Mouse (Mus musculus) myocyte (in vitro differentiated cells): ENCODE data around the gene Otud1. TPM values are rescaled to one million over a fixed set of nuclear protein-coding genes. Genes with fewer than 3 reads are reported as not detected.

Experiments used
- H3K27me3 ChIP-seq: one replicate; pipeline ENCODE4 v1.6.1; 2011; ENCODE audit not compliant: control insufficient read depth, insufficient read depth, insufficient read length
- H3K36me3 ChIP-seq: one replicate; pipeline ENCODE4 v1.6.1; 2011; ENCODE audit not compliant: control insufficient read depth, insufficient read depth
- H3K4me2 ChIP-seq: one replicate; pipeline ENCODE4 v1.6.1; 2011; ENCODE audit warnings: low read depth, control low read depth
- H3K4me3 ChIP-seq: one replicate; pipeline ENCODE4 v1.5.1; 2011; ENCODE audit warnings: mild to moderate bottlenecking, control low read depth, moderate library complexity
- H3K79me2 ChIP-seq: one replicate; pipeline ENCODE4 v1.6.1; 2011; ENCODE audit not compliant: control insufficient read depth, insufficient read depth
- H3ac ChIP-seq: one replicate; pipeline ENCODE4 v1.6.1; 2011; ENCODE audit not compliant: control insufficient read depth, insufficient read length
- CEBPB ChIP-seq: IDR thresholded peaks from 2 replicates; pipeline ENCODE4 v1.6.1; 2011; ENCODE audit warnings: mild to moderate bottlenecking, moderate library complexity; ENCODE audit not compliant: poor library complexity, insufficient read depth, severe bottlenecking
- E2F4 ChIP-seq: IDR thresholded peaks from one replicate; pipeline ENCODE4 v1.6.1; 2011; ENCODE audit warnings: mild to moderate bottlenecking, control low read depth, moderate library complexity; ENCODE audit not compliant: insufficient read depth
- MAX ChIP-seq: IDR thresholded peaks from one replicate; pipeline ENCODE4 v1.6.1; 2011; ENCODE audit warnings: low read depth, mild to moderate bottlenecking, control low read depth
- MYOD1 ChIP-seq, 3 experiments: IDR thresholded peaks; one replicate each; pipeline ENCODE4 v1.6.1; 2011; ENCODE audit warnings: control low read depth in 2 of 3, low read depth in 2 of 3, mild to moderate bottlenecking in 2 of 3, moderate library complexity in 1 of 3; ENCODE audit not compliant: insufficient read length in 2 of 3, control insufficient read depth in 1 of 3
- MYOG ChIP-seq, 3 experiments: IDR thresholded peaks; one replicate each; pipeline ENCODE4 v1.6.1; 2011; ENCODE audit warnings: control low read depth in 2 of 3, low read depth in 2 of 3, mild to moderate bottlenecking in 2 of 3; ENCODE audit not compliant: insufficient read length in 2 of 3, control insufficient read depth in 1 of 3, insufficient read depth in 1 of 3
- POLR2A ChIP-seq: IDR thresholded peaks from one replicate; pipeline ENCODE4 v1.6.1; 2011; ENCODE audit warnings: low read depth, mild to moderate bottlenecking, control low read depth, moderate library complexity; ENCODE audit not compliant: insufficient read length
- POLR2AphosphoS2 ChIP-seq: IDR thresholded peaks from one replicate; pipeline ENCODE4 v1.6.1; 2011; ENCODE audit warnings: low read depth, control low read depth; ENCODE audit not compliant: insufficient read length
- REST ChIP-seq: IDR thresholded peaks from one replicate; pipeline ENCODE4 v1.6.1; 2011; ENCODE audit warnings: mild to moderate bottlenecking, control low read depth, moderate library complexity; ENCODE audit not compliant: insufficient read depth, insufficient read length
- SRF ChIP-seq: IDR thresholded peaks from one replicate; pipeline ENCODE4 v1.6.1; 2011; ENCODE audit warnings: low read depth; ENCODE audit not compliant: control insufficient read depth, insufficient read length
- TCF12 ChIP-seq: IDR thresholded peaks from one replicate; pipeline ENCODE4 v1.6.1; 2011; ENCODE audit warnings: mild to moderate bottlenecking, control low read depth; ENCODE audit not compliant: poor library complexity, insufficient read depth, severe bottlenecking
- TCF3 ChIP-seq: IDR thresholded peaks from one replicate; pipeline ENCODE4 v1.6.1; 2011; ENCODE audit warnings: low read depth, control low read depth; ENCODE audit not compliant: insufficient read length
- USF1 ChIP-seq: IDR thresholded peaks from one replicate; pipeline ENCODE4 v1.6.1; 2011; ENCODE audit warnings: low read depth, mild to moderate bottlenecking, control low read depth, moderate library complexity
- polyA plus RNA-seq: library from polyadenylated mRNA; unstranded; fragments of >200 nt; fragmentation: generic; extraction: Trizol; gene quantifications from one replicate; pipeline ENCODE4 v1.2.1, GENCODE M21; 2012; ENCODE audit warnings: missing spikeins

Gene Otud1
- polyA plus RNA-seq, 1 experiment, result 3.5 TPM

DNA sequence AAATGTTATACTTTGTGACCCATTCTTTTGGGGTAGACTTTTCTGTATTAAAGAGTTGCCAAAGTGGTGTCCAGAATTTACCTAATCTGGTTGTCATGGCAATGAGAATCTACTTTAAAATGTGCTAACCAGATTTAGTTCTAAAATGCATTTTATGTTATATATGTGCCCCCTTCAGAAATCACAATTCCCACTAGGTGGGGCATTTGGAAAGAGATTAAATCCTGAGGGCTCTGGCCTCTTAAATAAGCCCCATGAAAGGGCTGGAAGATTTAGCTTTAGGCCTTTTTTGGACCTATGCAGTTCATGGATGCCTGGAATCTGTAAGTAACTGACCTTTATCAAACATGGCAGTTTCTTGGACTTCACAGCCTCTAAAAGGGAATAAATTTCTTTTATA is 3.3 kb downstream of the Otud1 start:
- Histone ChIP-seq H3K4me3 (no peak overlapping the region), H3ac (no peak overlapping the region), H3K79me2 (peaks cover 13% of the 10 kb centered on the region), H3K4me2 (peak overlapping the region; percentile 45), H3K36me3 (no peaks in the 10 kb centered on the region), H3K27me3 (no peaks in the 10 kb centered on the region)
- no peak for TF ChIP-seq REST
- TF ChIP-seq MYOD1 (IDR thresholded peaks at IDR 0.05; ENCODE audit: control insufficient read depth in 1 of 3, insufficient read length in 2 of 3, low read depth in 2 of 3), result no peak
- TF ChIP-seq MAX, result no peak
- no peak for TF ChIP-seq USF1
- TF ChIP-seq TCF12, result no peak
- TF ChIP-seq CEBPB, result no peak
- no peak for TF ChIP-seq E2F4

DNA sequence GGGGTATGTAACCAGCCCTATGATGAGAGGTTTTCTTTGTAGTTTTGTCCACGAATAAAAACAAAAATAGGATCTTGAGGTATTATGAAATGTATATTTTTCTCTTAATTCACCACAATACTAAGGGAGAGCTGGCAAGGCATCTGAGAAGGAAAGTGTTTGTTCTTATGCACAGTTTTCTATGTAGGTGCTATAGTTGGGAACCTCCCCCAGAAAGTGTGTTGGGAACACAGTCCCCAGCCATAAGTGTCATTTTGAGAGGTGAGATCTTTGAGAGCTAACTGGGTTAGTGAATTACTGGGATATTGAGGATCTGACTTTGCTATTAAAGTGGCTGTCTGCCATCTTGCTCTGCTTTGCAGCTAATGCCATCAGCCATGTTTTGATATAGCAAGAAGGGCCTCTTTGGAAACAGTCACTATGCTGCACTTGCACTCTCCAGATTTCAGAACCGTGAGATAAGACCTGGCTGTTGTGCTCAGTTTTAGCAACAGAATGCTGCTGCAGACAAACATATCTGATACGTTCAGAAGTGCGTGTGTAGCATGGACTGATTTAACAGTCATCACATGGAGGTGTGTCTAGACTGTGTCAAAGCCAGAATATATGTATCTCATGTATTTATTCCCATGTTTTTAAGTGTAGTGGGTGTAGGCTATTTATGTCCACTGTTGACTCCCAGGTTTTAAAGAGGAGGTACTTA is 5.7 kb downstream of the Otud1 start:
- Histone ChIP-seq H3K79me2 (peaks cover 13% of the 10 kb centered on the region), H3K4me2 (no peak overlapping the region), H3K36me3 (no peaks in the 10 kb centered on the region), H3K27me3 (no peaks in the 10 kb centered on the region), H3ac (no peak overlapping the region), H3K4me3 (no peak overlapping the region)
- TF ChIP-seq POLR2A (no peak), POLR2AphosphoS2 (no peak), SRF (no peak), REST (no peak), TCF12 (no peak), TCF3 (no peak), MYOG (IDR thresholded peaks at IDR 0.05; ENCODE audit: control insufficient read depth in 1 of 3, insufficient read depth in 1 of 3, insufficient read length in 2 of 3, low read depth in 2 of 3) (no peak), E2F4 (no peak), USF1 (no peak), CEBPB (no peak), MYOD1 (IDR thresholded peaks at IDR 0.05; ENCODE audit: control insufficient read depth in 1 of 3, insufficient read length in 2 of 3, low read depth in 2 of 3) (no peak), MAX (no peak)

DNA sequence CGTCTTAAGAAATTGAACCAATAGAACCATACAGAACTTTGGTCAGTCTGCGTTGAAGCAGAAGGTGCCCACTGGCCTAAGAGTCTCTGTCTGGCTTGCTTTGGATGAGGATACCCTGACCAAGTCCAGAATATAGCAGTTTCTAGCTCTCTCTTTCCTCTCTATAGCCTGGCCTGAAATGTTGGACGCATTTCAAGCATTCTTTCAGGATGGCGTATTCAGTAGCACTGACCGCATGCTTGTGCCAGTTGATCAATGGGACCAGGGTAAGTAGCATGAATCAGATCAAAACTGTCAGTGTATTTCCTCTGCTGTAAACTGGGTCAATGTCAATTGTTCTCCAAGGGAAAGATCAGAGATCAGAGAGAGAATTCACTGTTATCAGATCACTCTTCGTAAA is 6.6 kb downstream of the Otud1 start:
- Histone ChIP-seq H3K27me3 (no peaks in the 10 kb centered on the region), H3K79me2 (peaks cover 11% of the 10 kb centered on the region), H3ac (no peak overlapping the region), H3K36me3 (no peaks in the 10 kb centered on the region), H3K4me2 (peak overlapping the region; percentile 3), H3K4me3 (no peak overlapping the region)
- no peak for TF ChIP-seq SRF
- TF ChIP-seq POLR2AphosphoS2, result no peak
- no peak for TF ChIP-seq CEBPB
- no peak for TF ChIP-seq TCF3
- no peak for TF ChIP-seq MAX
- no peak for TF ChIP-seq REST
- TF ChIP-seq TCF12, result no peak

DNA sequence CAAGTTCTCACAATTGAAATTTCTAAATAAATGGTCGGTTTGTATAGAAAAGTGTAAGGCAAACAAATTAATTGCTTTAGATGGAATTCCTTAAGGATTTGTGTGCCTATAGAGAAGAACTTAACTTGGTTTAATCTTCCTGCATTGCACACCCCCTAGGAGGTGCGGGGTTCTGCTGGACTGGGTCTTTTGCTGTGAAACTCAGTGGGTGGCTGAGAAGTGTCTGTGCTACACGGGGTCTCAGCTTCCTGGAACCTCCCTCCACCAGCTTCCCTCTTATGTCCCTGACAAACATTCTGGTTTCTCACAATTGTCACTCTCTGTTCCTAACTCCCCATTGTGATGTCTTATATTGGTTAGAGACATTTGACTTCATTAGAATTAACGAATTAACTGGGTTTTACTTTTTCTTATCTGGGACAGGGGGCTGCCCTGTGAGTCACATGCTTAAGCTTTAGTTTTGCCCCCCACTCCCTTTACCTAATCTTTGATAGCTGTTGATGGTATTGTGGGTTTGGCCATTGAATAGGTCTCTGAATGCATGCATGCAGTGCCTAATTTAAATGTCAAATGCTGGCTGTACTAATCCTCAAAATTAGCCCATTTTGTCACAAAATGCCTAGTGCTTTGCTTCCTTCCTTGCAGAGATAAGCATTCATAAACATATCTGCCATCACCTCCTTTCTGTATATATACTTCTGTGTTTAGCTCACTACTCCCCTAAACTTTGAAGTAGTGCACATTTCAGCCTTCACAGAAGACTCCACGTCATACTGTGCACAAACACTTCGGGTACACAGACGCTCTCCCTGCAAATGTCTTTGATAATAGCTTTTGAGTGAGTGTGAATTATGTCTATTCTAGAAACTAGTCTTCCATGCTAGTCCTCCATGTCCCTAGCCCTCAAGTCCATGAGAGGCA is 7.3 kb downstream of the Otud1 start:
- no peak overlapping the region for H3K4me3 ChIP-seq
- no peaks in the 10 kb centered on the region for H3K36me3 ChIP-seq
- no peak overlapping the region for H3ac ChIP-seq
- peak overlapping the region; percentile 3 for H3K4me2 ChIP-seq
- peaks cover 6% of the 10 kb centered on the region for H3K79me2 ChIP-seq
- TF ChIP-seq POLR2AphosphoS2 (no peak), MYOD1 (IDR thresholded peaks at IDR 0.05; ENCODE audit: control insufficient read depth in 1 of 3, insufficient read length in 2 of 3, low read depth in 2 of 3) (no peak), TCF3 (no peak), TCF12 (no peak), SRF (no peak), E2F4 (no peak), CEBPB (no peak), USF1 (no peak), MYOG (IDR thresholded peaks at IDR 0.05; ENCODE audit: control insufficient read depth in 1 of 3, insufficient read depth in 1 of 3, insufficient read length in 2 of 3, low read depth in 2 of 3) (no peak), POLR2A (no peak), REST (no peak), MAX (no peak)
- no peaks in the 10 kb centered on the region for H3K27me3 ChIP-seq
